Mouse (Mus musculus) intestine, embryonic 15.5 days (tissue): ENCODE measurements around the gene Tpd52l1. TPM values are rescaled to one million over a fixed set of nuclear protein-coding genes. Genes with fewer than 3 reads are reported as not detected.

Source experiments
- ATAC-seq: fragments of 200-750 bp; cut with Nextera tagmentation; 2 replicates; pipeline ENCODE4 v1.8.0; 2017; ENCODE audit warnings: moderate TSS enrichment, moderate library complexity
- H3K27ac ChIP-seq: fragments of 300-500 bp; sonication (generic); 2 replicates; pipeline ENCODE4 v1.5.1; 2015; ENCODE audit warnings: mild to moderate bottlenecking, inconsistent platforms
- H3K27me3 ChIP-seq: fragments of 300-500 bp; sonication (generic); replicated peaks from 2 replicates; pipeline ENCODE4 v1.6.1; 2015; ENCODE audit warnings: inconsistent platforms
- H3K36me3 ChIP-seq: fragments of 300-500 bp; sonication (generic); 2 replicates; pipeline ENCODE4 v1.6.1; 2015; ENCODE audit warnings: inconsistent platforms
- H3K4me1 ChIP-seq: fragments of 300-500 bp; sonication (generic); replicated peaks from 2 replicates; pipeline ENCODE4 v1.6.1; 2015; ENCODE audit warnings: inconsistent platforms
- H3K4me2 ChIP-seq: fragments of 300-500 bp; sonication (generic); replicated peaks from 2 replicates; pipeline ENCODE4 v1.6.1; 2015; ENCODE audit warnings: mild to moderate bottlenecking, inconsistent platforms
- H3K4me3 ChIP-seq: fragments of 300-500 bp; sonication (generic); replicated peaks from 2 replicates; pipeline ENCODE4 v1.5.1; 2015; ENCODE audit warnings: inconsistent platforms
- H3K9ac ChIP-seq: fragments of 300-500 bp; sonication (generic); 2 replicates; pipeline ENCODE4 v1.6.1; 2015; ENCODE audit warnings: inconsistent platforms
- H3K9me3 ChIP-seq: fragments of 300-500 bp; sonication (generic); 2 replicates; pipeline ENCODE4 v1.6.1; 2016; ENCODE audit warnings: inconsistent platforms
- WGBS: fragments of 180-500 bp; shearing (Covaris S2); methylation state at CpG from one replicate; pipeline ENCODE4 v1.1.7; 2015; 5-methylcytosine and 5-hydroxymethylcytosine counted together
- polyA plus RNA-seq: library from polyadenylated mRNA; unstranded; fragments of >200 nt; fragmentation: Nextera tagmentation; extraction: Ambion mirVana; gene quantifications from 2 replicates; pipeline ENCODE4 v1.2.1, GENCODE M21; 2015

The Tpd52l1 gene
- polyA plus RNA-seq, 1 experiment from 2014 or later, result 16.5 TPM

DNA sequence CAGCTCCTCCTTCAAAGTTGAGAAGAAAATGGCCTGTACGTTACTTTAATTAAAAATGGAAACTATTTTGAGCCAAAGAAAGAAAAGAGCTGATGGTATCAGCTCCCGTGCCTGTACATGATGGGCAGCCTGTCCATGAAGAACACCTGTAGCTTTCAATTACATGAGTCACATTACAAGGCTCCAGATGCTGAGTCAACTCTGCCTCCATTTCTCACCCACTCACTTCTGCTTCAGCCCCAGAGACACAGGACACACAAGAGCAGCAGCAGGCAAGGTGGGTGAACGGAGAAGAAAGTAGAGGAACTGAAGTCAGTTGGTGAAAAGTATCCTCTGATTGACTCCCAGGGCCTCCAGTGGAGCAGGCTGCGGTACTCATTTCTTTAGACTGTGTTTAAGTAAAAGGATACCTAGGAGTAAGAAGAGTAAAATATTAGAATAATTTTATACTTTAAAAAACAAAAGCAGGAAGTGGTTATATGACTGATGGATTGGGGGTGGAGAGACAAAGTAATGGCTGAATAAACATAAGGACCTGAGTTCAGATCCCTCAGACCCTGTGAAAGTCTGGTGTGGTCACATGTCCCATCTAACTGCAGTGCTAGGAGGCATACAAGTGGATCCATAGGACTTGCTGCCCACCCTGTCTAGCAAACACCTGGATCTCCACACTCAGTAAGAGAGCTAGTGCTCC lies 156.9 kb downstream of the Tpd52l1 start:
- 89% methylated on average over 4 of the region's 4 CpGs for WGBS
- Histone ChIP-seq H3K27me3 (no peaks in the 10 kb centered on the region), H3K27ac (no peak overlapping the region), H3K36me3 (no peaks in the 10 kb centered on the region), H3K4me2 (no peak overlapping the region), H3K9ac (no peak overlapping the region), H3K4me1 (no peaks in the 10 kb centered on the region), H3K4me3 (no peak overlapping the region), H3K9me3 (no peaks in the 10 kb centered on the region)
- no peak for ATAC-seq

DNA sequence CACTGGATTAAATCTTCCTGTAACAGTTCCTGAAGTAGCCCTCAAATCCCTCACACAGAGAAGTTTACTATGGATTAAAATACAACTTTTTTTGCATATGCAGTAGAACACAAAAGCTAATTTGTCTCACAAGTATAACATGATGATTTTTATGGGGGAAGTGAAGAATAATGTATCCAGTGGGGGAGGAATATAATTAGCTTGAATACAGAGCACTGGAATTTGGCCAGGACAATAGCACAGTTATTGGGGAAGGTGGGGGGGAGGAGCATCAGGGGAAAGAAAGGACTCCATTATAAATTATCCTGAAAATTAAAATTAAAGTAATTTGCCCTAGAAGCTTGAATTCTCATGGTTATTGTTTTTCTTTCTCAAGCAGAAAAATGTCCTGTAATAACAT lies 158.0 kb downstream of the Tpd52l1 start:
- Histone ChIP-seq H3K9me3 (no peaks in the 10 kb centered on the region), H3K4me2 (no peak overlapping the region), H3K27me3 (no peaks in the 10 kb centered on the region), H3K9ac (no peak overlapping the region), H3K36me3 (no peaks in the 10 kb centered on the region), H3K4me3 (no peak overlapping the region), H3K27ac (no peak overlapping the region), H3K4me1 (no peaks in the 10 kb centered on the region)
- no peak for ATAC-seq

Other genes with a start within 250 kb of the Tpd52l1 start
- gene Hddc2, start 132.6 kb downstream of the Tpd52l1 start, polyA plus RNA-seq, result 62.5 and 67.4 TPM in 2 replicates
- 1.5 TPM in 2 replicates for gene Rnf217, start 163.2 kb upstream of the Tpd52l1 start, polyA plus RNA-seq